Mouse (Mus musculus) right cerebral cortex, postnatal 4 days (tissue): ENCODE results near the gene Elmo1.

Experiments
- DNase-seq: peaks from one replicate; pipeline ENCODE4 v3.0.0-alpha.2; 2022

Elmo1 gene

GRCm38 (mm10) chr13:20125845-20126244, 35.4 kb downstream of the Elmo1 start:
- no peak for DNase-seq

- no peak for DNase-seq
Observed at GRCm38 (mm10) chr13:20127553-20127952, 37.2 kb downstream of the Elmo1 start.

- no peak for DNase-seq
Observed at GRCm38 (mm10) chr13:20128097-20128496, 37.7 kb downstream of the Elmo1 start.

- no peak for DNase-seq
Observed at GRCm38 (mm10) chr13:20130731-20131130, 40.3 kb downstream of the Elmo1 start.

- no peak for DNase-seq
Observed at GRCm38 (mm10) chr13:20131322-20131997, 41.1 kb downstream of the Elmo1 start.

- DNase-seq = no peak
Observed at GRCm38 (mm10) chr13:20131998-20132371, 41.6 kb downstream of the Elmo1 start.

- DNase-seq = no peak
Observed at GRCm38 (mm10) chr13:20133602-20134394, 43.4 kb downstream of the Elmo1 start.

- DNase-seq = no peak
Observed at GRCm38 (mm10) chr13:20134395-20135225, 44.2 kb downstream of the Elmo1 start.

- no peak for DNase-seq
Observed at GRCm38 (mm10) chr13:20136753-20137152, 46.4 kb downstream of the Elmo1 start.

GRCm38 (mm10) chr13:20138466-20138865, 48.1 kb downstream of the Elmo1 start:
- DNase-seq = no peak

GRCm38 (mm10) chr13:20139060-20139459, 48.7 kb downstream of the Elmo1 start:
- DNase-seq = no peak

- DNase-seq = no peak
Observed at GRCm38 (mm10) chr13:20139825-20140665, 49.6 kb downstream of the Elmo1 start.

- no peak for DNase-seq
Observed at GRCm38 (mm10) chr13:20142637-20143036, 52.2 kb downstream of the Elmo1 start.

GRCm38 (mm10) chr13:20146848-20147247, 56.5 kb downstream of the Elmo1 start:
- DNase-seq = no peak

GRCm38 (mm10) chr13:20147736-20148135, 57.3 kb downstream of the Elmo1 start:
- no peak for DNase-seq

GRCm38 (mm10) chr13:20150130-20150835, 59.9 kb downstream of the Elmo1 start:
- no peak for DNase-seq

- no peak for DNase-seq
Observed at GRCm38 (mm10) chr13:20151302-20151978, 61.0 kb downstream of the Elmo1 start.

- no peak for DNase-seq
Observed at GRCm38 (mm10) chr13:20157059-20157458, 66.7 kb downstream of the Elmo1 start.

GRCm38 (mm10) chr13:20157529-20157928, 67.1 kb downstream of the Elmo1 start:
- no peak for DNase-seq

- DNase-seq = no peak
Observed at GRCm38 (mm10) chr13:20163339-20163954, 73.1 kb downstream of the Elmo1 start.

GRCm38 (mm10) chr13:20164837-20165236, 74.4 kb downstream of the Elmo1 start:
- no peak for DNase-seq
